Mouse (Mus musculus): ENCODE results near the gene Ccnl2. TPM values are rescaled to one million over a fixed set of nuclear protein-coding genes. Genes with fewer than 3 reads are reported as not detected.

Gene Ccnl2
- polyA plus RNA-seq, 1 experiment from 2014 or later = 166 TPM

DNA sequence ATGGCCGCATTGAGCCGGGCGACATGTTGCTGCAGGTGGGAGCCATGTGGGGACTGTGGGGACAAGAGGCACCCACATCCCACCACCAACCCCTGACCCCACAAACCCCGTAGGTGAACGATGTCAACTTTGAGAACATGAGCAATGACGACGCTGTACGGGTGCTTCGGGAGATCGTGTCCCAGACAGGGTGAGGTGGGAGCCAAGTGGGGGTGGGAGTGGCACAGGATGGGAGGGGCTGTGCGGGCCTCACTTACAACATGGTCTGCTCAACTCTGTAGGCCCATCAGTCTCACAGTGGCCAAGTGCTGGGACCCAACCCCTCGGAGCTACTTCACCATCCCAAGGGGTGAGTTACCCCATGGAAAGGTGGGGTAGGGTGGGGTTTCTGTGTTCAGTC lies 42.7 kb downstream of the Ccnl2 start:
- Histone ChIP-seq H3K27me3 (replicated peaks) (no peaks in the 10 kb centered on the region), H3K9me3 (no peaks in the 10 kb centered on the region), H3K36me3 (peaks cover 38% of the 10 kb centered on the region), H3K9ac (no peak overlapping the region), H3K4me2 (no peak overlapping the region), H3K27ac (no peak overlapping the region), H3K4me1 (no peaks in the 10 kb centered on the region), H3K4me3 (replicated peaks) (no peak overlapping the region)
- ATAC-seq (ENCODE audit: insufficient read depth, low FRiP score, low read depth) = no peak
- 94% methylated on average over 12 of the region's 12 CpGs for WGBS

- peaks cover 38% of the 10 kb centered on the region for H3K36me3 ChIP-seq
- H3K9me3 ChIP-seq = no peaks in the 10 kb centered on the region
- no peaks in the 10 kb centered on the region for H3K4me1 ChIP-seq
- no peak overlapping the region for H3K4me2 ChIP-seq
- H3K9ac ChIP-seq = no peak overlapping the region
- H3K27ac ChIP-seq = no peak overlapping the region
- ATAC-seq (ENCODE audit: insufficient read depth, low FRiP score, low read depth) = no peak
- H3K4me3 ChIP-seq (replicated peaks) = no peak overlapping the region
- H3K27me3 ChIP-seq (replicated peaks) = no peaks in the 10 kb centered on the region
- 91% methylated on average over 12 of the region's 12 CpGs for WGBS
Measured at GRCm38 (mm10) chr4:155856071-155856470, 43.8 kb downstream of the Ccnl2 start.

DNA sequence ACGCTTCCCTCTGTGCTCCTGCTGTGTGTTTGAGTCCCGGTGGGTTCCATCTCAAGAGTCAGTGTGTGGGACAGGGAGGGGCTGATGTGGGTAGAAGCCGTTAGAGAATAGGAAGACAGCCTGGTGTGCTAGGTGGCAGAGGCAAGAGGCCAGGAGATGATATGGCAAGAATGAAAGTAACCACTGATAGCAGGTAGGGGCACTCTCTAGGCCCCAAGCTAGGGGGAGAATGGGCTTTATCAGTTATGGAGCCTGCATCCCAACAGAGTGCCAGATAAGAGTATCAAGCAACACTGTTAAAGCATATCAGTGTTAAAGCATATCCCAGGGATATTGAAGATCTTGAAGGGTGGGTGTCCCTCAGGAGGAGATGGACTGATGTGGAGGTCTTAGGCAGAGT lies 44.6 kb downstream of the Ccnl2 start:
- no peak for ATAC-seq (ENCODE audit: insufficient read depth, low FRiP score, low read depth)
- Histone ChIP-seq H3K4me2 (no peak overlapping the region), H3K9ac (no peak overlapping the region), H3K4me3 (replicated peaks) (no peak overlapping the region), H3K9me3 (no peaks in the 10 kb centered on the region), H3K27ac (no peak overlapping the region), H3K4me1 (no peaks in the 10 kb centered on the region), H3K36me3 (peaks cover 38% of the 10 kb centered on the region), H3K27me3 (replicated peaks) (no peaks in the 10 kb centered on the region)
- 84% methylated on average over 3 of the region's 3 CpGs for WGBS

DNA sequence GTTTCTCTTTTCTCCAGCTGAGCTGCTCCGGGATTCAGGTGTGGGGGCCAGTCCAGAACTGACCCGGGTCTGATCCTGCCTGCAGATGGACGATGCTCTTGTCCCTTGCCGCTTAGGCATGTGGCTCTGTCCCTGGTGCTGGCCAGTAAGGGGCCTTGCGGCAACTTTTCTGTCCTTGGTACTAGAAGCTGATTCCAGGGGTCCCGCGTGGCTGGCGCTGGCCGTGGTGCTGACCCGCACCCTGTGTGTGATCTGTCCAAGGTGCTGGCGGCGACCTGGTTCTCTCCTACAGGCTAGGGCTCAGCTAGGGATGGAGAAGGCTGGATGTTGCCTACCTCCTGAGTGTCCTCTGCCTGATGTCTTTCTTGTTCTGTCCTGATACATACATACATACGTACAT lies 47.0 kb downstream of the Ccnl2 start:
- H3K9ac ChIP-seq = no peak overlapping the region
- no peak overlapping the region for H3K4me2 ChIP-seq
- H3K4me3 ChIP-seq (replicated peaks) = no peak overlapping the region
- no peaks in the 10 kb centered on the region for H3K4me1 ChIP-seq
- no peaks in the 10 kb centered on the region for H3K27me3 ChIP-seq (replicated peaks)
- peaks cover 35% of the 10 kb centered on the region for H3K36me3 ChIP-seq
- no peak overlapping the region for H3K27ac ChIP-seq
- no peak for ATAC-seq (ENCODE audit: insufficient read depth, low FRiP score, low read depth)
- 16% methylated on average over 13 of the region's 13 CpGs for WGBS
- no peaks in the 10 kb centered on the region for H3K9me3 ChIP-seq

- 85% methylated on average over 7 of the region's 7 CpGs for WGBS
- peaks cover 26% of the 10 kb centered on the region for H3K36me3 ChIP-seq
- H3K4me1 ChIP-seq = no peaks in the 10 kb centered on the region
- no peak overlapping the region for H3K4me3 ChIP-seq (replicated peaks)
- no peaks in the 10 kb centered on the region for H3K27me3 ChIP-seq (replicated peaks)
- no peak overlapping the region for H3K4me2 ChIP-seq
- no peaks in the 10 kb centered on the region for H3K9me3 ChIP-seq
- H3K27ac ChIP-seq = no peak overlapping the region
- no peak for ATAC-seq (ENCODE audit: insufficient read depth, low FRiP score, low read depth)
- no peak overlapping the region for H3K9ac ChIP-seq
Measured at GRCm38 (mm10) chr4:155861787-155862186, 49.5 kb downstream of the Ccnl2 start.

GRCm38 (mm10) chr4:155863001-155863400 lies 50.7 kb downstream of the Ccnl2 start, which contains the start of gene Tas1r3:
TSS of gene Tas1r3 (minus strand) at chr4:155863362.
- H3K27me3 ChIP-seq (replicated peaks) = no peaks in the 10 kb centered on the region
- WGBS = 74% methylated on average over 5 of the region's 5 CpGs

DNA sequence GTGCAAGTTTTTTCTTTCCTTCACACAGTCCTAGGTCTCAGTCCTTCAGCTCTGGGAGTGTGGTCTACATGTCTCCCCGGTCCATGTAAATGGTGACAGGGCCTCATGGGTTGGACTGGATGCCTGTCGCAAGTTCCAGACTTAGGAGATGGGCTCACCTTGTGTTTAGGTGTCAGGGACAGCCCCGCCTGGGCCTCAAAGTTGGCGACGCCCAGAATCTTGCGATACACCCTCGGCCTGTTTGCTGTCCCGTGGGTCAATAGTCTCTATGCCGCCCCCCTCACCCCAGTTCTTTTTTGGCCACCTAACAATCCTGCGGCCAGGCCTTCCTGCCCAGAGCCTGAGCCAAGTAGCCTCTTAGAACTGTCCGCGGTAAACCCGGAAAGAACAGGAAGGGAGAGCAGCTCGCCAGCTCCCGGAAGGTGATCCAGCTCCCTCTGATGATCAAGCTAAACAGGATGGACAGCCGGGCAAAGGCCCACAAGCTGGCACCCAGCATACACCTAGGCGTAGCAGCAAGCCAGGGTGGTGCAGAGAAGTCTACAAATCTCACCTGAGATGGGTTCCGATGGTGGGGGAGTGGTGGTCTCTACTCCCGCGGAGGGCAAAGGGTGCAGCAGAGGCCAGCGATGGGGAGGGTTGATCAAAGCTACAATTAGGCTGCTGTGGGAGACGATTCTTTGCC lies 56.5 kb downstream of the Ccnl2 start:
- Histone ChIP-seq H3K9me3 (no peaks in the 10 kb centered on the region), H3K9ac (peak overlapping the region; percentile 76), H3K36me3 (peaks cover 24% of the 10 kb centered on the region), H3K27me3 (replicated peaks) (no peaks in the 10 kb centered on the region), H3K4me3 (replicated peaks) (peak overlapping the region; percentile 82), H3K27ac (no peak overlapping the region), H3K4me2 (peak overlapping the region; percentile 91), H3K4me1 (peaks cover 13% of the 10 kb centered on the region)
- peak; percentile 24; the same call in 1 of the 2 replicates for ATAC-seq (ENCODE audit: insufficient read depth, low FRiP score, low read depth)
- WGBS = 9% methylated on average over 22 of the region's 22 CpGs

More at GRCm38 (mm10) chr4:155863001-155863400, 50.7 kb downstream of the Ccnl2 start, which contains the start of gene Tas1r3:
- Histone ChIP-seq H3K27ac (no peak within 1 kb of the TSS), H3K4me2 (no peak within 1 kb of the TSS), H3K4me3 (replicated peaks) (no peak within 1 kb of the TSS), H3K9ac (no peak within 1 kb of the TSS), H3K9me3 (no peaks in the 10 kb centered on the region), H3K36me3 (peaks cover 25% of the 10 kb centered on the region), H3K4me1 (no peaks in the 10 kb centered on the region)
- no peak for ATAC-seq (ENCODE audit: insufficient read depth, low FRiP score, low read depth)

DNA sequence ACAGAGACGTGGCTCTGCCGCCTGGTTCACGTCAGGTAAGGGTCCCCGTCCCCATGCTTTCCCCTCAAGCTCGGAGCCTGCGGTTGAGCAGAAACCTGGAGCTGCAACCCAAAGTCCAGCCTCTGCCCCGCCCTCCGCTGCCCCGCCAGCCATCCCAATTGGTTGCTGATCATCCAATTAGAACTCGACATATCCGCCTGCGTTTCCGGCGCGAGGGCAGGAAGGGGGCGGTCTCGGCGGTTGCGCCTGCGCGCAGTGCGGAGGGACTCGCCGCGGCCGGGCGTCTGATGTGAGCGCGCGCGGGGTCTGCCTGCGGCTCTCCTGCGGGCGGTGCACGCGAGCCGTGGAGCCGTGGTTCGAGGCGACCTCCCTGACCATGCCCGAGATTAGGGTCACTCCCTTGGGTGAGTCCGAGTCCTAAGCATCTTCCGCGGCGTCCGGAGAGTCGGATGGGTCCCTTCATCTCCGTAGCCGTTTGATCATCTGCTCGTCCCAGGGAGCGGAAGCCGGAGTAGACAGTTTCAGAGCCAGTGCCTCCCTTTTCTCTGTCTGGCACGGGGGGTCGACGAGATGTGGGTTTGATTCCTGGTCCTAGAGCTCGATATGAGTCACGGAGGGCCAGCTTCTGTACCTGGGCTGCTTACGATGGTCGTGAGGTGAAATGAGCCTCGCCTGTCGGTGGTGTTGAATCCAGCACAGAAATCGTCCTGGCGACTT lies 57.2 kb downstream of the Ccnl2 start, which contains the start of the genes Cptp and Ints11:
Gene Cptp, minus strand, starts transcription at position 124 of the 717 bp plus-strand sequence.
Gene Ints11, plus strand, starts transcription at position 230 of the 717 bp plus-strand sequence.
- under 1% methylated on average over 63 of the region's 63 CpGs for WGBS
- ATAC-seq (ENCODE audit: insufficient read depth, low FRiP score, low read depth) = peak; percentile 97
- Histone ChIP-seq H3K9ac (peak within 1 kb of the TSS; percentile 78), H3K27me3 (replicated peaks) (no peaks in the 10 kb centered on the region), H3K27ac (peak within 1 kb of the TSS; percentile 59; the same call in 1 of the 2 replicates), H3K9me3 (no peaks in the 10 kb centered on the region), H3K4me2 (peak within 1 kb of the TSS; percentile 91), H3K36me3 (peaks cover 26% of the 10 kb centered on the region), H3K4me1 (peaks cover 13% of the 10 kb centered on the region), H3K4me3 (replicated peaks) (peak within 1 kb of the TSS; percentile 82)

DNA sequence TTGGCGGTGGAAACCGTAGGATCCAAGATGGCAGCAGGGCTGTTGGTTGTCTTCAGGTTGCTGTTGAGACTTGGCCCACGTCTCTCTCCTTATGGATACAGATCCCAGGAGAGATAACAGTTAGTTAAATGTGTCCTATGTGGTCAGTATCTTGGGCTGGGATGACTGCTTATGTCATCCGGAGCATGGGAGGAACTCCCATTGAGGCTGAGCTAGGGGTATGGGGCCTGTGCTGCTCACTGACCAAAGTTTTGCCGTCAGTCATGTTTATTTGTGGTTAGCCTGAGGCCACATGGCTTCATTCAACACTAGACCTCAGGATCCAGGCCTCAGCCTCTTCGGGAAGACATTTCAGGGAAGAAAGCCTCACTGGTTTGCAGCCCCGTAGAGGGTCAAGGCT lies 59.1 kb downstream of the Ccnl2 start:
- Histone ChIP-seq H3K4me3 (replicated peaks) (no peak overlapping the region), H3K4me1 (peaks cover 13% of the 10 kb centered on the region), H3K9me3 (no peaks in the 10 kb centered on the region), H3K4me2 (no peak overlapping the region), H3K9ac (no peak overlapping the region), H3K27ac (no peak overlapping the region), H3K27me3 (replicated peaks) (no peaks in the 10 kb centered on the region), H3K36me3 (peaks cover 19% of the 10 kb centered on the region)
- WGBS = 85% methylated on average over 7 of the region's 7 CpGs
- ATAC-seq (ENCODE audit: insufficient read depth, low FRiP score, low read depth) = no peak

Small RNA genes within 50 kb of the gene (microRNA-seq; reads per million reads assigned to microRNA genes)
- not detected for gene Gm27743

Other genes starting within 250 kb of the Ccnl2 start
- 6.9 and 7.9 TPM in 2 replicates for gene Slc35e2, start 211.1 kb upstream of the Ccnl2 start, polyA plus RNA-seq (2015; fragmentation: Nextera tagmentation; extraction: Ambion mirVana)
- 56.7 and 59.8 TPM in 2 replicates for gene Cdk11b, start 187.6 kb upstream of the Ccnl2 start, polyA plus RNA-seq (2015; fragmentation: Nextera tagmentation; extraction: Ambion mirVana)
- gene Gm10563, start 167.1 kb upstream of the Ccnl2 start, polyA plus RNA-seq (2015; fragmentation: Nextera tagmentation; extraction: Ambion mirVana) = not detected in 2 replicates
- 39.6 and 42.0 TPM in 2 replicates for gene Mmp23, start 159.1 kb upstream of the Ccnl2 start, polyA plus RNA-seq (2015; fragmentation: Nextera tagmentation; extraction: Ambion mirVana)
- 23.3 and 24.1 TPM in 2 replicates for gene Mib2, start 143.3 kb upstream of the Ccnl2 start, polyA plus RNA-seq (2015; fragmentation: Nextera tagmentation; extraction: Ambion mirVana)
- gene Fndc10, start 118.1 kb upstream of the Ccnl2 start, polyA plus RNA-seq (2015; fragmentation: Nextera tagmentation; extraction: Ambion mirVana) = 9.0 and 10.0 TPM in 2 replicates
- gene Ssu72, start 107.7 kb upstream of the Ccnl2 start, polyA plus RNA-seq (2015; fragmentation: Nextera tagmentation; extraction: Ambion mirVana) = 141 and 152 TPM in 2 replicates
- gene Tmem240, start 77.7 kb upstream of the Ccnl2 start, polyA plus RNA-seq (2015; fragmentation: Nextera tagmentation; extraction: Ambion mirVana) = 0.80 and 0.85 TPM in 2 replicates
- gene Atad3a, start 51.4 kb upstream of the Ccnl2 start, polyA plus RNA-seq (2015; fragmentation: Nextera tagmentation; extraction: Ambion mirVana) = 110 and 114 TPM in 2 replicates
- gene Vwa1, start 37.8 kb upstream of the Ccnl2 start, polyA plus RNA-seq (2015; fragmentation: Nextera tagmentation; extraction: Ambion mirVana) = 27.6 and 28.2 TPM in 2 replicates
- 0.55 and 0.89 TPM in 2 replicates for gene Tmem88b, start 26.6 kb upstream of the Ccnl2 start, polyA plus RNA-seq (2015; fragmentation: Nextera tagmentation; extraction: Ambion mirVana)
- gene Ankrd65, start 22.1 kb upstream of the Ccnl2 start, polyA plus RNA-seq (2015; fragmentation: Nextera tagmentation; extraction: Ambion mirVana) = 0.22 TPM in 1 of 2 replicates, not detected in the other
- 195 and 219 TPM in 2 replicates for gene Mrpl20, start 9.6 kb upstream of the Ccnl2 start, polyA plus RNA-seq (2015; fragmentation: Nextera tagmentation; extraction: Ambion mirVana)
- gene Aurkaip1, start 18.8 kb downstream of the Ccnl2 start, polyA plus RNA-seq (2015; fragmentation: Nextera tagmentation; extraction: Ambion mirVana) = 138 and 157 TPM in 2 replicates
- gene Mxra8, start 27.2 kb downstream of the Ccnl2 start, polyA plus RNA-seq (2015; fragmentation: Nextera tagmentation; extraction: Ambion mirVana) = 110 and 121 TPM in 2 replicates
- gene Dvl1, start 34.9 kb downstream of the Ccnl2 start, polyA plus RNA-seq (2015; fragmentation: Nextera tagmentation; extraction: Ambion mirVana) = 13.7 and 16.0 TPM in 2 replicates
- 0.30 and 0.50 TPM in 2 replicates for gene Tas1r3, start 50.9 kb downstream of the Ccnl2 start, polyA plus RNA-seq (2015; fragmentation: Nextera tagmentation; extraction: Ambion mirVana)
- 14.7 and 15.7 TPM in 2 replicates for gene Cptp, start 57.0 kb downstream of the Ccnl2 start, polyA plus RNA-seq (2015; fragmentation: Nextera tagmentation; extraction: Ambion mirVana)
- gene Ints11, start 57.1 kb downstream of the Ccnl2 start, polyA plus RNA-seq (2015; fragmentation: Nextera tagmentation; extraction: Ambion mirVana) = 59.7 and 60.7 TPM in 2 replicates
- 51.2 and 51.9 TPM in 2 replicates for gene Pusl1, start 79.3 kb downstream of the Ccnl2 start, polyA plus RNA-seq (2015; fragmentation: Nextera tagmentation; extraction: Ambion mirVana)
- gene Acap3, start 79.3 kb downstream of the Ccnl2 start, polyA plus RNA-seq (2015; fragmentation: Nextera tagmentation; extraction: Ambion mirVana) = 17.0 and 17.5 TPM in 2 replicates
- 100 and 102 TPM in 2 replicates for gene Ube2j2, start 131.3 kb downstream of the Ccnl2 start, polyA plus RNA-seq (2015; fragmentation: Nextera tagmentation; extraction: Ambion mirVana)
- gene C1qtnf12, start 149.8 kb downstream of the Ccnl2 start, polyA plus RNA-seq (2015; fragmentation: Nextera tagmentation; extraction: Ambion mirVana) = 46.2 and 49.1 TPM in 2 replicates
- 14.4 and 14.6 TPM in 2 replicates for gene B3galt6, start 180.2 kb downstream of the Ccnl2 start, polyA plus RNA-seq (2015; fragmentation: Nextera tagmentation; extraction: Ambion mirVana)
- 154 and 168 TPM in 2 replicates for gene Sdf4, start 180.4 kb downstream of the Ccnl2 start, polyA plus RNA-seq (2015; fragmentation: Nextera tagmentation; extraction: Ambion mirVana)
- gene Tnfrsf4, start 201.4 kb downstream of the Ccnl2 start, polyA plus RNA-seq (2015; fragmentation: Nextera tagmentation; extraction: Ambion mirVana) = 0.64 and 1.1 TPM in 2 replicates
- gene Tnfrsf18, start 213.7 kb downstream of the Ccnl2 start, polyA plus RNA-seq (2015; fragmentation: Nextera tagmentation; extraction: Ambion mirVana) = 2.3 and 2.5 TPM in 2 replicates
- 4.1 and 5.0 TPM in 2 replicates for gene Ttll10, start 246.9 kb downstream of the Ccnl2 start, polyA plus RNA-seq (2015; fragmentation: Nextera tagmentation; extraction: Ambion mirVana)

Measured in stomach, embryonic 15.5 days (tissue).